Mouse (Mus musculus): ENCODE measurements around the gene Itih3. TPM values are rescaled to one million over a fixed set of nuclear protein-coding genes. Genes with fewer than 3 reads are reported as not detected.

The Itih3 gene
- polyA plus RNA-seq, 1 experiment from 2014 or later, result 3.2 TPM

GRCm38 (mm10) chr14:30886204-30886603, 37.4 kb downstream of the Itih3 start, which contains the start of gene Itih4:
Gene Itih4 (plus strand): TSS chr14:30886476.
- no peaks in the 10 kb centered on the region for H3K36me3 ChIP-seq
- 81% methylated on average over 3 of the region's 3 CpGs for WGBS

GRCm38 (mm10) chr14:30885298-30885697, 38.3 kb downstream of the Itih3 start:
- no peaks in the 10 kb centered on the region for H3K9me3 ChIP-seq
- H3K27me3 ChIP-seq (replicated peaks), result no peaks in the 10 kb centered on the region
- H3K36me3 ChIP-seq, result no peaks in the 10 kb centered on the region
- H3K27ac ChIP-seq, result no peak overlapping the region
- peaks cover 6% of the 10 kb centered on the region for H3K4me1 ChIP-seq (replicated peaks)
- no peak overlapping the region for H3K9ac ChIP-seq
- 14% methylated on average over 3 of the region's 3 CpGs for WGBS
- no peak overlapping the region for H3K4me3 ChIP-seq (replicated peaks)
- H3K4me2 ChIP-seq (replicated peaks), result no peak overlapping the region
- ATAC-seq, result no peak

More at GRCm38 (mm10) chr14:30886204-30886603, 37.4 kb downstream of the Itih3 start, which contains the start of gene Itih4:
- H3K9me3 ChIP-seq, result no peaks in the 10 kb centered on the region
- no peak within 1 kb of the TSS for H3K4me3 ChIP-seq (replicated peaks)
- H3K4me2 ChIP-seq (replicated peaks), result no peak within 1 kb of the TSS
- H3K27me3 ChIP-seq (replicated peaks), result no peaks in the 10 kb centered on the region
- no peak within 1 kb of the TSS for H3K9ac ChIP-seq
- peaks cover 6% of the 10 kb centered on the region for H3K4me1 ChIP-seq (replicated peaks)
- H3K27ac ChIP-seq, result no peak within 1 kb of the TSS
- ATAC-seq, result no peak

GRCm38 (mm10) chr14:30881718-30882108, 41.8 kb downstream of the Itih3 start:
- Histone ChIP-seq H3K9me3 (no peaks in the 10 kb centered on the region), H3K36me3 (no peaks in the 10 kb centered on the region), H3K27me3 (replicated peaks) (no peaks in the 10 kb centered on the region), H3K4me1 (replicated peaks) (peaks cover 14% of the 10 kb centered on the region), H3K9ac (no peak overlapping the region), H3K27ac (no peak overlapping the region), H3K4me3 (replicated peaks) (no peak overlapping the region), H3K4me2 (replicated peaks) (no peak overlapping the region)
- 94% methylated on average over 3 of the region's 3 CpGs for WGBS
- no peak for ATAC-seq

- H3K4me3 ChIP-seq (replicated peaks), result no peak overlapping the region
- no peak overlapping the region for H3K9ac ChIP-seq
- no peaks in the 10 kb centered on the region for H3K36me3 ChIP-seq
- no peak overlapping the region for H3K4me2 ChIP-seq (replicated peaks)
- WGBS, result 84% methylated on average over 17 of the region's 17 CpGs
- H3K27me3 ChIP-seq (replicated peaks), result no peaks in the 10 kb centered on the region
- H3K27ac ChIP-seq, result no peak overlapping the region
- H3K4me1 ChIP-seq (replicated peaks), result peaks cover 14% of the 10 kb centered on the region
- ATAC-seq, result no peak
- H3K9me3 ChIP-seq, result no peaks in the 10 kb centered on the region
These were observed 42.5 kb downstream of the Itih3 start for GRCm38 (mm10) chr14:30880811-30881717.

- peaks cover 15% of the 10 kb centered on the region for H3K4me1 ChIP-seq (replicated peaks)
- no peak for ATAC-seq
- no peaks in the 10 kb centered on the region for H3K27me3 ChIP-seq (replicated peaks)
- no peak overlapping the region for H3K9ac ChIP-seq
- no peaks in the 10 kb centered on the region for H3K9me3 ChIP-seq
- H3K4me2 ChIP-seq (replicated peaks), result peak overlapping the region; percentile 30; the same call in 1 of the 2 replicates
- H3K27ac ChIP-seq, result no peak overlapping the region
- H3K4me3 ChIP-seq (replicated peaks), result no peak overlapping the region
- 72% methylated on average over 8 of the region's 8 CpGs for WGBS
- no peaks in the 10 kb centered on the region for H3K36me3 ChIP-seq
These were observed 43.3 kb downstream of the Itih3 start for GRCm38 (mm10) chr14:30880251-30880650.

GRCm38 (mm10) chr14:30879794-30880193, 43.8 kb downstream of the Itih3 start:
- Histone ChIP-seq H3K4me1 (replicated peaks) (peaks cover 17% of the 10 kb centered on the region), H3K4me2 (replicated peaks) (peak overlapping the region; percentile 30; the same call in 1 of the 2 replicates), H3K36me3 (no peaks in the 10 kb centered on the region), H3K4me3 (replicated peaks) (no peak overlapping the region), H3K9ac (0 out of 2 replicates have a peak overlapping the region, but pooled peaks have one; percentile 6), H3K27me3 (replicated peaks) (no peaks in the 10 kb centered on the region), H3K9me3 (no peaks in the 10 kb centered on the region), H3K27ac (0 out of 2 replicates have a peak overlapping the region, but pooled peaks have one; percentile 34)
- ATAC-seq, result peak; percentile 61
- 48% methylated on average over 9 of the region's 9 CpGs for WGBS

GRCm38 (mm10) chr14:30878958-30879571, 44.5 kb downstream of the Itih3 start, which contains the start of gene Mustn1:
Gene Mustn1 (plus strand): TSS chr14:30879200.
- 33% methylated on average over 11 of the region's 11 CpGs for WGBS
- Histone ChIP-seq H3K4me2 (replicated peaks) (peak within 1 kb of the TSS; percentile 30; the same call in 1 of the 2 replicates), H3K4me3 (replicated peaks) (no peak within 1 kb of the TSS)

GRCm38 (mm10) chr14:30877827-30878226, 45.7 kb downstream of the Itih3 start:
- H3K27ac ChIP-seq, result no peak overlapping the region
- H3K36me3 ChIP-seq, result peaks cover 4% of the 10 kb centered on the region; the same call in 1 of the 2 replicates
- H3K9ac ChIP-seq, result no peak overlapping the region
- no peaks in the 10 kb centered on the region for H3K27me3 ChIP-seq (replicated peaks)
- H3K4me2 ChIP-seq (replicated peaks), result no peak overlapping the region
- ATAC-seq, result no peak
- peaks cover 20% of the 10 kb centered on the region for H3K4me1 ChIP-seq (replicated peaks)
- 93% methylated on average over 3 of the region's 3 CpGs for WGBS
- H3K4me3 ChIP-seq (replicated peaks), result no peak overlapping the region
- no peaks in the 10 kb centered on the region for H3K9me3 ChIP-seq

More at GRCm38 (mm10) chr14:30878958-30879571, 44.5 kb downstream of the Itih3 start, which contains the start of gene Mustn1:
- no peak for ATAC-seq
- H3K36me3 ChIP-seq, result peaks cover under 1% of the 10 kb centered on the region; the same call in 1 of the 2 replicates
- peak within 1 kb of the TSS; percentile 59 for H3K27ac ChIP-seq
- H3K27me3 ChIP-seq (replicated peaks), result no peaks in the 10 kb centered on the region
- peak within 1 kb of the TSS; percentile 6; the same call in 1 of the 2 replicates for H3K9ac ChIP-seq
- no peaks in the 10 kb centered on the region for H3K9me3 ChIP-seq
- peaks cover 17% of the 10 kb centered on the region for H3K4me1 ChIP-seq (replicated peaks)

GRCm38 (mm10) chr14:30876451-30876850, 47.1 kb downstream of the Itih3 start:
- Histone ChIP-seq H3K4me2 (replicated peaks) (no peak overlapping the region), H3K27me3 (replicated peaks) (no peaks in the 10 kb centered on the region), H3K27ac (no peak overlapping the region), H3K9ac (no peak overlapping the region), H3K4me3 (replicated peaks) (no peak overlapping the region), H3K4me1 (replicated peaks) (peaks cover 20% of the 10 kb centered on the region), H3K9me3 (no peaks in the 10 kb centered on the region), H3K36me3 (peaks cover 4% of the 10 kb centered on the region; the same call in 1 of the 2 replicates)
- no peak for ATAC-seq
- 85% methylated on average over 10 of the region's 10 CpGs for WGBS

GRCm38 (mm10) chr14:30875955-30876354, 47.6 kb downstream of the Itih3 start:
- Histone ChIP-seq H3K9ac (no peak overlapping the region), H3K4me3 (replicated peaks) (no peak overlapping the region), H3K36me3 (peaks cover 4% of the 10 kb centered on the region; the same call in 1 of the 2 replicates), H3K9me3 (no peaks in the 10 kb centered on the region), H3K4me2 (replicated peaks) (no peak overlapping the region), H3K4me1 (replicated peaks) (peaks cover 20% of the 10 kb centered on the region), H3K27ac (peak overlapping the region; percentile 66), H3K27me3 (replicated peaks) (no peaks in the 10 kb centered on the region)
- ATAC-seq, result no peak
- 77% methylated on average over 9 of the region's 9 CpGs for WGBS

- WGBS, result 68% methylated on average over 12 of the region's 12 CpGs
- Histone ChIP-seq H3K9ac (no peak overlapping the region), H3K27me3 (replicated peaks) (no peaks in the 10 kb centered on the region), H3K27ac (peak overlapping the region; percentile 66), H3K9me3 (no peaks in the 10 kb centered on the region), H3K4me1 (replicated peaks) (peaks cover 23% of the 10 kb centered on the region), H3K4me2 (replicated peaks) (no peak overlapping the region), H3K36me3 (peaks cover 4% of the 10 kb centered on the region; the same call in 1 of the 2 replicates), H3K4me3 (replicated peaks) (no peak overlapping the region)
- peak; percentile 89 for ATAC-seq
These were observed 48.3 kb downstream of the Itih3 start for GRCm38 (mm10) chr14:30875130-30875865.

All from intestine, embryonic 15.5 days (tissue).